Mouse (Mus musculus) embryonic facial prominence, embryonic 11.5 days (tissue): Measurements from ENCODE around the gene Sh3d21. TPM values are rescaled to one million over a fixed set of nuclear protein-coding genes. Genes with fewer than 3 reads are reported as not detected.

Experiments
- ATAC-seq: fragments of 200-750 bp; cut with Nextera tagmentation; replicated peaks from 2 replicates; pipeline ENCODE4 v1.8.0; 2017; ENCODE audit warnings: low read depth; ENCODE audit not compliant: insufficient number of reproducible peaks, low FRiP score, low TSS enrichment
- DNase-seq: peaks from one replicate; pipeline ENCODE4 v3.0.0-alpha.2; 2015; ENCODE audit warnings: low spot score
- H3K27ac ChIP-seq: fragments of 300-500 bp; sonication (generic); replicated peaks from 2 replicates; pipeline ENCODE4 v1.5.1; 2014; ENCODE audit warnings: mild to moderate bottlenecking, low read depth, low read length, control low read depth
- H3K27me3 ChIP-seq: fragments of 300-500 bp; sonication (generic); 2 replicates; pipeline ENCODE4 v1.6.1; 2014; ENCODE audit warnings: mild to moderate bottlenecking, low read length, moderate library complexity, mixed read lengths; ENCODE audit not compliant: control insufficient read depth, insufficient read depth
- H3K36me3 ChIP-seq: fragments of 300-500 bp; sonication (generic); replicated peaks from 2 replicates; pipeline ENCODE4 v1.6.1; 2014; ENCODE audit warnings: low read depth, mild to moderate bottlenecking, low read length, moderate library complexity, mixed read lengths; ENCODE audit not compliant: control insufficient read depth, insufficient read depth
- H3K4me1 ChIP-seq: fragments of 300-500 bp; sonication (generic); 2 replicates; pipeline ENCODE4 v1.6.1; 2014; ENCODE audit warnings: low read length, mixed read lengths; ENCODE audit not compliant: control insufficient read depth, insufficient read depth
- H3K4me2 ChIP-seq: fragments of 300-500 bp; sonication (generic); 2 replicates; pipeline ENCODE4 v1.6.1; 2014; ENCODE audit warnings: low read depth, mild to moderate bottlenecking, control low read depth, low read length, moderate library complexity
- H3K4me3 ChIP-seq: fragments of 300-500 bp; sonication (generic); 2 replicates; pipeline ENCODE4 v1.5.1; 2014; ENCODE audit warnings: low read depth, low read length, control low read depth
- H3K9ac ChIP-seq: fragments of 300-500 bp; sonication (generic); replicated peaks from 2 replicates; pipeline ENCODE4 v1.6.1; 2014; ENCODE audit warnings: mild to moderate bottlenecking, control low read depth, low read length
- H3K9me3 ChIP-seq: fragments of 300-500 bp; sonication (generic); replicated peaks from 2 replicates; pipeline ENCODE4 v1.6.1; 2016; ENCODE audit warnings: mild to moderate bottlenecking, low read length, inconsistent platforms, mixed read lengths; ENCODE audit not compliant: control insufficient read depth
- WGBS: fragments of 180-500 bp; shearing (Covaris S2); extraction: QIAGEN DNeasy Blood & Tissue Kit; methylation state at CpG from one replicate; pipeline ENCODE4 v1.1.7; 2014; 5-methylcytosine and 5-hydroxymethylcytosine counted together
- polyA plus RNA-seq: library from polyadenylated mRNA; unstranded; fragments of >200 nt; fragmentation: Nextera tagmentation; extraction: Ambion mirVana; gene quantifications from 2 replicates; pipeline ENCODE4 v1.2.1, GENCODE M21; 2014

Gene Sh3d21
- polyA plus RNA-seq, 1 experiment from 2014 or later = 5.0 TPM

GRCm38 (mm10) chr4:126156617-126157016 lies 6.7 kb downstream of the Sh3d21 start:
- Histone ChIP-seq H3K9me3 (no peaks in the 10 kb centered on the region), H3K4me2 (no peak overlapping the region), H3K36me3 (no peaks in the 10 kb centered on the region), H3K4me3 (no peak overlapping the region), H3K27me3 (no peaks in the 10 kb centered on the region), H3K4me1 (no peaks in the 10 kb centered on the region; the same call in 1 of the 2 replicates), H3K9ac (no peak overlapping the region), H3K27ac (no peak overlapping the region)
- WGBS = 58% methylated on average over 5 of the region's 5 CpGs
- DNase-seq (peak; percentile 37), ATAC-seq (no peak)

GRCm38 (mm10) chr4:126155869-126156268 lies 7.4 kb downstream of the Sh3d21 start:
- DNase-seq (peak; percentile 13), ATAC-seq (0 out of 2 replicates have a peak, but pooled peaks have one; percentile 13)
- Histone ChIP-seq H3K36me3 (no peaks in the 10 kb centered on the region), H3K4me1 (peaks cover 5% of the 10 kb centered on the region; the same call in 1 of the 2 replicates), H3K9me3 (no peaks in the 10 kb centered on the region), H3K27ac (peak overlapping the region; percentile 72; the same call in 1 of the 2 replicates), H3K9ac (no peak overlapping the region; the same call in 1 of the 2 replicates), H3K4me2 (no peak overlapping the region), H3K27me3 (no peaks in the 10 kb centered on the region), H3K4me3 (no peak overlapping the region)
- 48% methylated on average over 2 of the region's 2 CpGs for WGBS

- Histone ChIP-seq H3K9ac (no peak overlapping the region), H3K27ac (no peak overlapping the region)
- 43% methylated on average over 4 of the region's 4 CpGs for WGBS
Measured at GRCm38 (mm10) chr4:126155183-126155582, 8.1 kb downstream of the Sh3d21 start.

GRCm38 (mm10) chr4:126152864-126153263 lies 10.4 kb downstream of the Sh3d21 start:
- no peaks in the 10 kb centered on the region for H3K27me3 ChIP-seq
- H3K4me3 ChIP-seq = no peak overlapping the region
- DNase-seq = no peak
- WGBS = 63% methylated on average over 14 of the region's 14 CpGs
- no peak for ATAC-seq
- no peaks in the 10 kb centered on the region for H3K36me3 ChIP-seq
- H3K9ac ChIP-seq = no peak overlapping the region
- H3K4me1 ChIP-seq = peaks cover 12% of the 10 kb centered on the region
- H3K27ac ChIP-seq = no peak overlapping the region
- H3K9me3 ChIP-seq = no peaks in the 10 kb centered on the region
- H3K4me2 ChIP-seq = no peak overlapping the region

More at GRCm38 (mm10) chr4:126155183-126155582, 8.1 kb downstream of the Sh3d21 start:
- Histone ChIP-seq H3K4me1 (peaks cover 7% of the 10 kb centered on the region; the same call in 1 of the 2 replicates), H3K4me3 (no peak overlapping the region), H3K9me3 (no peaks in the 10 kb centered on the region), H3K36me3 (no peaks in the 10 kb centered on the region), H3K27me3 (no peaks in the 10 kb centered on the region), H3K4me2 (no peak overlapping the region)
- peak; percentile 11 for DNase-seq
- ATAC-seq = no peak

GRCm38 (mm10) chr4:126151701-126152440 lies 11.4 kb downstream of the Sh3d21 start:
- Histone ChIP-seq H3K36me3 (no peaks in the 10 kb centered on the region), H3K4me3 (no peak overlapping the region), H3K4me2 (no peak overlapping the region; the same call in 1 of the 2 replicates), H3K9me3 (no peaks in the 10 kb centered on the region), H3K27me3 (no peaks in the 10 kb centered on the region), H3K4me1 (peaks cover 14% of the 10 kb centered on the region), H3K9ac (no peak overlapping the region), H3K27ac (no peak overlapping the region)
- ATAC-seq (no peak), DNase-seq (no peak)
- 80% methylated on average over 16 of the region's 16 CpGs for WGBS

- Histone ChIP-seq H3K9me3 (no peaks in the 10 kb centered on the region), H3K4me2 (peak overlapping the region; percentile 30), H3K27ac (peak overlapping the region; percentile 66), H3K9ac (peak overlapping the region; percentile 7; the same call in 1 of the 2 replicates), H3K4me1 (peaks cover 14% of the 10 kb centered on the region), H3K36me3 (no peaks in the 10 kb centered on the region), H3K27me3 (no peaks in the 10 kb centered on the region), H3K4me3 (no peak overlapping the region)
- ATAC-seq (no peak), DNase-seq (no peak)
- WGBS = 43% methylated on average over 6 of the region's 6 CpGs
Measured at GRCm38 (mm10) chr4:126150949-126151320, 12.4 kb downstream of the Sh3d21 start.

- Histone ChIP-seq H3K4me1 (peaks cover 14% of the 10 kb centered on the region), H3K4me3 (peak overlapping the region; percentile 63)
Measured at GRCm38 (mm10) chr4:126150297-126150948, 12.9 kb downstream of the Sh3d21 start.

GRCm38 (mm10) chr4:126149798-126150197 lies 13.5 kb downstream of the Sh3d21 start:
- no peaks in the 10 kb centered on the region for H3K36me3 ChIP-seq
- 11% methylated on average over 10 of the region's 10 CpGs for WGBS
- H3K4me1 ChIP-seq = peaks cover 14% of the 10 kb centered on the region
- peak overlapping the region; percentile 73 for H3K9ac ChIP-seq
- H3K4me2 ChIP-seq = peak overlapping the region; percentile 91
- peak overlapping the region; percentile 85 for H3K27ac ChIP-seq
- DNase-seq (peak; percentile 39), ATAC-seq (peak; percentile 19)
- peak overlapping the region; percentile 63 for H3K4me3 ChIP-seq
- H3K27me3 ChIP-seq = no peaks in the 10 kb centered on the region
- no peaks in the 10 kb centered on the region for H3K9me3 ChIP-seq

More at GRCm38 (mm10) chr4:126150297-126150948, 12.9 kb downstream of the Sh3d21 start:
- Histone ChIP-seq H3K9me3 (no peaks in the 10 kb centered on the region), H3K27ac (peak overlapping the region; percentile 85), H3K4me2 (peak overlapping the region; percentile 91), H3K27me3 (no peaks in the 10 kb centered on the region), H3K9ac (peak overlapping the region; percentile 7; the same call in 1 of the 2 replicates), H3K36me3 (no peaks in the 10 kb centered on the region)
- 12% methylated on average over 16 of the region's 16 CpGs for WGBS
- peak; percentile 89 for ATAC-seq
- DNase-seq = peak; percentile 98
